Mouse (Mus musculus) spleen, adult 2 months (tissue): ENCODE results near the gene Adamts4. TPM values are rescaled to one million over a fixed set of nuclear protein-coding genes. Genes with fewer than 3 reads are reported as not detected.

Experiments used
- DNase-seq, 2 experiments: peaks; one replicate each; pipeline versions ENCODE4 v3.0.0 to v3.0.0-alpha.2; 2012 to 2021; ENCODE audit warnings: low spot score in 2 of 2, low read depth in 1 of 2
- H3K27ac ChIP-seq: fragments of 200-500 bp; 2 replicates; pipeline ENCODE4 v1.5.1; 2012; ENCODE audit warnings: low read length, inconsistent platforms; ENCODE audit not compliant: insufficient read depth
- H3K27me3 ChIP-seq: fragments of 200-500 bp; 2 replicates; pipeline ENCODE4 v1.6.1; 2012; ENCODE audit warnings: mild to moderate bottlenecking, moderate library complexity, low read length, inconsistent platforms; ENCODE audit not compliant: control insufficient read depth, insufficient read depth
- H3K36me3 ChIP-seq: fragments of 200-500 bp; 2 replicates; pipeline ENCODE4 v1.6.1; 2012; ENCODE audit warnings: mild to moderate bottlenecking, low read length, inconsistent platforms; ENCODE audit not compliant: control insufficient read depth, insufficient read depth
- H3K4me1 ChIP-seq: fragments of 200-500 bp; 2 replicates; pipeline ENCODE4 v1.6.1; 2011; ENCODE audit warnings: inconsistent platforms; ENCODE audit not compliant: control insufficient read depth, insufficient read depth, insufficient read length
- H3K4me3 ChIP-seq: fragments of 200-500 bp; 2 replicates; pipeline ENCODE4 v1.5.1; 2011; ENCODE audit warnings: mild to moderate bottlenecking, inconsistent platforms; ENCODE audit not compliant: insufficient read depth, insufficient read length; ENCODE audit errors: extremely low read depth
- CTCF ChIP-seq: fragments of 200-500 bp; IDR thresholded peaks from 2 replicates; pipeline ENCODE4 v1.5.1; 2011; ENCODE audit warnings: mild to moderate bottlenecking, inconsistent platforms; ENCODE audit not compliant: insufficient read depth, insufficient read length, insufficient replicate concordance; ENCODE audit errors: extremely low read depth
- POLR2A ChIP-seq: fragments of 200-500 bp; IDR thresholded peaks from 2 replicates; pipeline ENCODE4 v1.6.1; 2011; ENCODE audit warnings: low read depth, low read length, inconsistent platforms
- WGBS: fragments of 180-500 bp; shearing (Covaris S2); methylation state at CpG from one replicate; pipeline ENCODE4 v1.1.7; 2018; 5-methylcytosine and 5-hydroxymethylcytosine counted together
- polyA plus RNA-seq: library from polyadenylated mRNA; depleted of rRNA; stranded (reverse); fragments of >200 nt; gene quantifications from 2 replicates; pipeline ENCODE4 v1.2.3, GENCODE M21; 2012

Adamts4 gene
- polyA plus RNA-seq, 1 experiment, result 0.64 TPM

DNA sequence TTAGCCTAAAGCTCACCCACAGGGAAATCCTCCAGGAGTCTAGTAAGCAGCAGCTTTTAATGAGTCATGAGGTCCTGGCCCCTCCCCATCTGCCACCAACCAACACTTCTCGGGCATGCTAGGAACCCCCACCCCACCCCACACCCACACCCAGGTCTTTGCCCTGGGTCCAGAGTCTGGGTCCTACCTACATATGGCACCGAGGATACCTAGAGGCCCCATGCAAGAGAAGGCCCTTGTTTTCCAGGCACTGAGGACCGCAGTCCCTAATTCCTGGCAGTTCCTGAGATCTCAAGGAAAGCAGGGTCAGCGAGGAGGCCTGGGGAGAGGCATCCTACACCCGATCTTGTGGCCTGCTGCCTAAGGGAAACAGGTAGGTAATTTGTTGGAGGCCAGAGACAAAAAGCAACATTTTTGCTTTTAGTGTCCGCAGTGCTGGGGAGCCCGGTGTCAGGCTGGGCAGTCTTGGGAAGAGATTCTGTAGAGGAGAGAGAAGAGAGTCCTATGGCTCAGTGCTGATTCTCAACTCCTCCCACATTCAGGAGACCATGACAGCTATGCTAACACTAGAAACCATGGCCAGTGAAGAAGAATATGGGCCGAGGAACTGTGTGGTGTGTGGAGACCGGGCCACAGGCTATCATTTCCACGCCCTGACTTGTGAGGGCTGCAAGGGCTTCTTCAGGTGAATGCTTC, 36.3 kb upstream of the Adamts4 start, which contains the start of gene Nr1i3:
Gene Nr1i3, plus strand, starts transcription at position 170 of the 696 bp plus-strand sequence.
- Histone ChIP-seq H3K27me3 (no peaks in the 10 kb centered on the region), H3K27ac (no peak within 1 kb of the TSS), H3K36me3 (no peaks in the 10 kb centered on the region; the same call in 1 of the 2 replicates), H3K4me1 (no peaks in the 10 kb centered on the region), H3K4me3 (no peak within 1 kb of the TSS)
- no peak for TF ChIP-seq POLR2A
- no peak for TF ChIP-seq CTCF
- no peak for DNase-seq
- 88% methylated on average over 10 of the region's 10 CpGs for WGBS

DNA sequence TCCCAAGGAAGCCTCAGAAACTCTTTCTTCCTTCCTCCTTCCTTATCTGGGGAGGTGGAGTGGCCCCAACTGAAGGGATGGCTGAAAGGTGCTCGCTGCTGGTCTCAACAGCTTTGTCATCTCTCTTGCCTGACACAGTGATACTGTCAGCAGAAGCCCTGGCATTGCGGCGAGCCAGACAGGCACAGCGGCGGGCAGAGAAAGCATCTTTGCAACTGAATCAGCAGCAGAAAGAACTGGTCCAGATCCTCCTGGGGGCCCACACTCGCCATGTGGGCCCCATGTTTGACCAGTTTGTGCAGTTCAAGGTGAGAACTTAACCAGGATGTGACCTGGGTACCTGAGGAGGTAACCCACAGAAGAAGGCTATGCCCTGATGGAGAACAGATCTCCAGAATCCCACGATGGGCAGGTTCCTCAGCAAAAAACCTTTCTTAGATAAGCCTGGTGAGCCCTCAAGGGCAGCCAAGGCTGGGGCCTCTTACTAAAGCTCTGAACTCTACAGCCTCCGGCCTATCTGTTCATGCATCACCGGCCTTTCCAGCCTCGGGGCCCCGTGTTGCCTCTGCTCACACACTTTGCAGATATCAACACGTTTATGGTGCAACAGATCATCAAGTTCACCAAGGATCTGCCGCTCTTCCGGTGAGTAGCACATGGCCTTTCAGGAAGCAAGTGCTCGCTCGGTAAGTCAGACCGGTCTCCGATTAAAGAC, 33.8 kb upstream of the Adamts4 start:
- H3K4me1 ChIP-seq, result peaks cover 3% of the 10 kb centered on the region; the same call in 1 of the 2 replicates
- peaks cover 4% of the 10 kb centered on the region; the same call in 1 of the 2 replicates for H3K36me3 ChIP-seq
- no peak overlapping the region for H3K4me3 ChIP-seq
- H3K27ac ChIP-seq, result no peak overlapping the region
- H3K27me3 ChIP-seq, result no peaks in the 10 kb centered on the region
- no peak for DNase-seq
- WGBS, result 85% methylated on average over 18 of the region's 18 CpGs
- TF ChIP-seq POLR2A, result no peak
- no peak for TF ChIP-seq CTCF

DNA sequence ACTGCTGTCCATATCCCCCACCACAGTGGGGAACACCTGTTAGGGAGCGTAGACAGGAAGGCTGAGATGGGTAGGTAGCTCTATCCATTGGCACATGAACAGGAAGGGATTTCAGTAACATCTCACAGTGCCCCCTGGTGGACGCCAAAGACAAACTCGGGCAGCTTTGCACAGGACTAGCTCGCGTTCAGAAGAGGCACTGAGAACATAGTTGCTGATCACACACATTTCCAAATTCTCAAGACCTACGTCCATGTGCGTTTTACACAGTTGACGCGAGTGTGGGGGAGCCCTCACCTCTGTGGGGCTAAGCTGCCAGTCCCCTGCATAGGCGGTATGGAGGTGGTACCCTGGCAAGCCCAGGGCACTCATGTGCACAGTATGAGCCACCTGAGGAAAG, 29.4 kb upstream of the Adamts4 start:
- no peak overlapping the region for H3K27ac ChIP-seq
- peak; percentile 59 to 71 for DNase-seq
- H3K4me3 ChIP-seq, result no peak overlapping the region
- WGBS, result 13% methylated on average over 10 of the region's 10 CpGs
- TF ChIP-seq POLR2A, result no peak
- TF ChIP-seq CTCF, result peak; percentile 59; the same call in 1 of the 2 replicates
- H3K36me3 ChIP-seq, result peaks cover 4% of the 10 kb centered on the region; the same call in 1 of the 2 replicates
- peaks cover 11% of the 10 kb centered on the region; the same call in 1 of the 2 replicates for H3K4me1 ChIP-seq
- H3K27me3 ChIP-seq, result no peaks in the 10 kb centered on the region

DNA sequence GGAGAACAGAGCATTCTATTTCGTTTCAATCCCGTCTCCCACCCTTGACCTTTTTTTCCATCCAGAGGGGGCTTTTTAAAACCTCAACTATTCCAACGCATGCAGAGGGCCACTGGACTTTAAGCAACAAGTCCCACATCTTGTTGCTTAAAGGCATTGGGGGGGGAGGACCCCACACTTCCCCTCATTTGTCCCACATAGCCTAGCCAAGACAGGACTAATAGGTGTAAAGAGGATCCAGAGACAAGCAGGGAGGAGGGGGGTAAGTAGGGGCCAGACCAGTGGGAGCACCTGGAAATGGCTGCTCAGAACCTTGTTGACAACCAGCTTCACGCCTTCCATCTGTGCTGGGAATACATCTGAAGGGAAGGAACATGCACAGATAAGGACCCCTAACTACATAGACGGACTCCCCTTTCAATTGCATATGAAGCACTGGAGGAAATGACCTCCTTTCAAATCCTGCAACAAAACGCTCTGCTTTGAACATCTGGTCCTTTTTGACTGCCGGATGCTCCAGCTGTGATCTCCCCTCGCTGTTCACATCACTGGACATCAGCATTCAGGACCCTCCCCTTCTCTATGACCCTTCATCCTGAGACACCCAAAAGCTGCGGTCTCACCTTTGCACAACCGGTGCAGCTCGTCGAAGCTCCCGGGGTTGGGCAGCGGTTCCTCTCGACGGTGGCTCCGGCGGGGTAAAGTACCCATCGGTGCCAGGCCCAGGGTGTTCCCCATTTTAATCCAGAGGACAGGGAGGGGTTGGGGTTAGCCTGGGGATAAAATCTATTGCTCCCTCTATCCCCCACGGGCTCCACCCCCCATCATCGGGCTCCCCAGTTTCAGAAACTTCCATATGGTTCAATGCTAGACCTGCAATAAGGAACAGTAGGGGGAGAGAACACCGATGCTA, 28.7 kb upstream of the Adamts4 start:
- peak in 1 of 2 experiments; percentile 15 for DNase-seq
- Histone ChIP-seq H3K4me1 (peaks cover 11% of the 10 kb centered on the region; the same call in 1 of the 2 replicates), H3K36me3 (peaks cover 4% of the 10 kb centered on the region; the same call in 1 of the 2 replicates), H3K4me3 (peak overlapping the region; percentile 69), H3K27me3 (no peaks in the 10 kb centered on the region), H3K27ac (no peak overlapping the region)
- 11% methylated on average over 22 of the region's 22 CpGs for WGBS
- TF ChIP-seq CTCF (no peak), POLR2A (no peak)

DNA sequence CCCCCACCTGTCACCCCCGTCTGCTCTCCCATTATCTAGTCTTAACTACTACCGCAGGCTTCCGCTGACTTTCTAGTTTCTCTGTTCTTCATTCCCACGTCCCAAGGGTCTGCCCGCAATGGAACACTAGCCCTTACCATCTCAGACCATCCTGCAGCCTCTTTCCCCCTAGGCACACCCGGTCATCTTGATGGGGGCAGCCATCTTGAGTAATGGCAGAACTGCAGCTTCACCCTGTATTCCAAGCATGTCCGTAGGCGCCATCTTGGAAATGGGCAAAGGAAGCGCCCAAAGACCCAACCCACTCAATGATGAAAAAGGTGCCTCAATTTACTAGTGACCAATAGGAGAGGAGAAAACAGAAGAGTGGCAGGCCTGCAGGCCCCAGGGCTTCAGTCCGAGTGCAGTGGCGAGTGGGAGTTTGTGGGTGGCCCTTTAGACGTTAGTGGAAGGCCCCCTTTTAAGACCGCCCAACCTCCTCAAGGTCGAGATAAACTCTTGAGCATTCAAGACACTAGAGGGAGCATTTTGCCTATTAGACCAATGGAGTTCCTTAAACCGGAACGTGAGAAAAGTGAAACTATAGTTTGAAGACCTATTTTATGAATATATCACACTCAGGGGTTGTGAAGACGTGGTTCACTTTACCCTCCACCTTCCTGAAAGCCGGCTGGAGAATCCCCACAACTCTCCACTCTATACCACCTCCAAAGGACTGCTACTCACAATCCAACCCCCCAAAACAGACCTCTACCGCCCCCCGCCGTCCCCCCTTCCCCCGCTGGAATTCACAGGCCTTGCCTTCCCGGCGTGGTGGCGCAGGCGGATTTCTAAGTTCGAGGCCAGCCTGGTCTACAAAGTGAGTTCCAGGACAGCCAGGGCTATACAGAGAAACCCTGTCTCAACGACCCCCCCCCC, 27.7 kb upstream of the Adamts4 start, which contains the start of gene Tomm40l:
Gene Tomm40l, minus strand, starts transcription at position 277 of the 918 bp plus-strand sequence.
- Histone ChIP-seq H3K4me1 (peaks cover 11% of the 10 kb centered on the region; the same call in 1 of the 2 replicates), H3K4me3 (peak within 1 kb of the TSS; percentile 69), H3K36me3 (peaks cover 4% of the 10 kb centered on the region; the same call in 1 of the 2 replicates), H3K27me3 (no peaks in the 10 kb centered on the region), H3K27ac (peak within 1 kb of the TSS; percentile 82)
- DNase-seq, result peak; percentile 87 to 99
- WGBS, result 2% methylated on average over 28 of the region's 28 CpGs
- TF ChIP-seq CTCF (peak; percentile 15; the same call in 1 of the 2 replicates), POLR2A (peak; percentile 8; the same call in 1 of the 2 replicates)
